Mouse (Mus musculus): ENCODE measurements around the gene Dhx57.

- TF ChIP-seq POLR2A (IDR thresholded peaks at IDR 0.05; ENCODE audit: control insufficient read depth, extremely low read depth, insufficient read depth, low read length, poor library complexity) (no peak), CTCF (IDR thresholded peaks at IDR 0.05; ENCODE audit: borderline replicate concordance, control insufficient read depth, extremely low read depth, insufficient read depth, low read length, poor library complexity) (no peak)
These were observed 55.9 kb downstream of the Dhx57 start for GRCm38 (mm10) chr17:80234376-80234775.
